Mouse (Mus musculus): ENCODE results near the gene Osbpl7.

GRCm38 (mm10) chr11:97044902-97045301 is 5.5 kb upstream of the Osbpl7 start:
- no peak for TF ChIP-seq CTCF (IDR thresholded peaks at IDR 0.05; ENCODE audit: control insufficient read depth, insufficient read depth, insufficient read length)
- TF ChIP-seq USF1 (IDR thresholded peaks at IDR 0.05; ENCODE audit: low read depth) = no peak
